Mouse (Mus musculus): ENCODE measurements at regions not wholly inside any gene's neighbourhood (a gene's known extent, or its start where the extent isn't known, plus 50 kb on each side); places are given as distances from the start of the nearest gene placed in this dataset.
A peak's percentile ranks its signal among the peaks of the same experiment; 100 is the strongest.
"Not testable (repeated sequence)": the region's sequence is repeated elsewhere in the genome, so short reads cannot be mapped to it uniquely, and the experiment has no call there.

- Histone ChIP-seq H3K9me3 (replicated peaks) (no peaks in the 10 kb centered on the region), H3K4me1 (peaks cover 33% of the 10 kb centered on the region), H3K27me3 (no peaks in the 10 kb centered on the region), H3K27ac (peak overlapping the region; percentile 32; the same call in 1 of the 2 replicates), H3K4me3 (peak overlapping the region; percentile 48), H3K36me3 (ENCODE audit: poor library complexity, severe bottlenecking) (no peaks in the 10 kb centered on the region), H3K9ac (peak overlapping the region; percentile 74), H3K4me2 (peak overlapping the region; percentile 88)
- peak; percentile 78 for ATAC-seq
- under 1% methylated on average over 5 of the region's 5 CpGs for WGBS
Measured at GRCm38 (mm10) chr17:9168411-9168810, 180.3 kb downstream of the 1700010I14Rik start.

- Histone ChIP-seq H3K36me3 (ENCODE audit: poor library complexity, severe bottlenecking) (no peaks in the 10 kb centered on the region), H3K27ac (0 out of 2 replicates have a peak overlapping the region, but pooled peaks have one; percentile 1), H3K4me1 (peaks cover 33% of the 10 kb centered on the region), H3K9me3 (replicated peaks) (no peaks in the 10 kb centered on the region), H3K27me3 (no peaks in the 10 kb centered on the region), H3K4me2 (peak overlapping the region; percentile 1; the same call in 1 of the 2 replicates), H3K4me3 (no peak overlapping the region), H3K9ac (no peak overlapping the region)
- 15% methylated on average over 11 of the region's 11 CpGs for WGBS
- no peak for ATAC-seq
Measured at GRCm38 (mm10) chr17:9169371-9169770, 181.2 kb downstream of the 1700010I14Rik start.

GRCm38 (mm10) chr17:9197160-9197559 lies 209.0 kb downstream of the 1700010I14Rik start:
- H3K27ac ChIP-seq: no peak overlapping the region
- no peak overlapping the region for H3K4me3 ChIP-seq
- no peaks in the 10 kb centered on the region for H3K4me1 ChIP-seq
- H3K9me3 ChIP-seq (replicated peaks): no peaks in the 10 kb centered on the region
- H3K36me3 ChIP-seq (ENCODE audit: poor library complexity, severe bottlenecking): no peaks in the 10 kb centered on the region
- H3K9ac ChIP-seq: no peak overlapping the region
- ATAC-seq: no peak
- no peaks in the 10 kb centered on the region for H3K27me3 ChIP-seq
- WGBS: 87% methylated on average over 5 of the region's 5 CpGs
- no peak overlapping the region for H3K4me2 ChIP-seq

GRCm38 (mm10) chr17:9200386-9200785 lies 212.3 kb downstream of the 1700010I14Rik start:
- 93% methylated on average over 7 of the region's 7 CpGs for WGBS
- Histone ChIP-seq H3K27ac (no peak overlapping the region), H3K4me3 (no peak overlapping the region), H3K9me3 (replicated peaks) (no peaks in the 10 kb centered on the region), H3K4me1 (no peaks in the 10 kb centered on the region), H3K27me3 (no peaks in the 10 kb centered on the region), H3K9ac (no peak overlapping the region), H3K36me3 (ENCODE audit: poor library complexity, severe bottlenecking) (no peaks in the 10 kb centered on the region), H3K4me2 (no peak overlapping the region)
- ATAC-seq: no peak

GRCm38 (mm10) chr17:9202496-9202895 lies 214.4 kb downstream of the 1700010I14Rik start:
- H3K4me3 ChIP-seq: no peak overlapping the region
- 0% methylated on average over 2 of the region's 2 CpGs for WGBS
- ATAC-seq: no peak
- H3K9me3 ChIP-seq (replicated peaks): no peaks in the 10 kb centered on the region
- H3K4me2 ChIP-seq: no peak overlapping the region
- H3K36me3 ChIP-seq (ENCODE audit: poor library complexity, severe bottlenecking): no peaks in the 10 kb centered on the region
- H3K27ac ChIP-seq: no peak overlapping the region
- H3K27me3 ChIP-seq: no peaks in the 10 kb centered on the region
- no peaks in the 10 kb centered on the region for H3K4me1 ChIP-seq
- no peak overlapping the region for H3K9ac ChIP-seq

GRCm38 (mm10) chr17:9210626-9211025 lies 211.2 kb upstream of the Gm17728 start:
- H3K4me2 ChIP-seq: no peak overlapping the region
- no peaks in the 10 kb centered on the region for H3K36me3 ChIP-seq (ENCODE audit: poor library complexity, severe bottlenecking)
- no peak overlapping the region for H3K4me3 ChIP-seq
- no peaks in the 10 kb centered on the region for H3K9me3 ChIP-seq (replicated peaks)
- 58% methylated on average over 2 of the region's 2 CpGs for WGBS
- H3K27ac ChIP-seq: no peak overlapping the region
- H3K9ac ChIP-seq: no peak overlapping the region
- ATAC-seq: no peak
- no peaks in the 10 kb centered on the region for H3K27me3 ChIP-seq
- H3K4me1 ChIP-seq: no peaks in the 10 kb centered on the region

- Histone ChIP-seq H3K4me3 (no peak overlapping the region), H3K4me2 (no peak overlapping the region), H3K4me1 (0 out of 2 replicates have a peak, but pooled peaks cover 2% of the 10 kb centered on the region), H3K9ac (no peak overlapping the region), H3K27ac (no peak overlapping the region), H3K27me3 (no peaks in the 10 kb centered on the region), H3K9me3 (replicated peaks) (no peaks in the 10 kb centered on the region), H3K36me3 (ENCODE audit: poor library complexity, severe bottlenecking) (no peaks in the 10 kb centered on the region)
- 77% methylated on average over 4 of the region's 4 CpGs for WGBS
- ATAC-seq: no peak
Measured at GRCm38 (mm10) chr17:9223097-9223496, 198.8 kb upstream of the Gm17728 start.

- Histone ChIP-seq H3K36me3 (ENCODE audit: poor library complexity, severe bottlenecking) (no peaks in the 10 kb centered on the region), H3K9ac (no peak overlapping the region), H3K4me3 (no peak overlapping the region), H3K27me3 (no peaks in the 10 kb centered on the region), H3K4me1 (0 out of 2 replicates have a peak, but pooled peaks cover 2% of the 10 kb centered on the region), H3K4me2 (no peak overlapping the region), H3K27ac (no peak overlapping the region; the same call in 1 of the 2 replicates), H3K9me3 (replicated peaks) (no peaks in the 10 kb centered on the region)
- WGBS: 69% methylated on average over 10 of the region's 10 CpGs
- no peak for ATAC-seq
Measured at GRCm38 (mm10) chr17:9227872-9228575, 193.8 kb upstream of the Gm17728 start.

- Histone ChIP-seq H3K4me2 (no peak overlapping the region), H3K27me3 (no peaks in the 10 kb centered on the region), H3K4me3 (no peak overlapping the region), H3K4me1 (no peaks in the 10 kb centered on the region), H3K27ac (no peak overlapping the region), H3K36me3 (ENCODE audit: poor library complexity, severe bottlenecking) (no peaks in the 10 kb centered on the region), H3K9me3 (replicated peaks) (no peaks in the 10 kb centered on the region), H3K9ac (no peak overlapping the region)
- no peak for ATAC-seq
- 70% methylated on average over 6 of the region's 6 CpGs for WGBS
Measured at GRCm38 (mm10) chr17:9235141-9235571, 186.7 kb upstream of the Gm17728 start.

- Histone ChIP-seq H3K4me2 (no peak overlapping the region), H3K9me3 (replicated peaks) (no peaks in the 10 kb centered on the region), H3K27ac (no peak overlapping the region), H3K27me3 (no peaks in the 10 kb centered on the region), H3K36me3 (ENCODE audit: poor library complexity, severe bottlenecking) (no peaks in the 10 kb centered on the region), H3K4me1 (peaks cover 4% of the 10 kb centered on the region; the same call in 1 of the 2 replicates), H3K4me3 (no peak overlapping the region), H3K9ac (no peak overlapping the region)
- 46% methylated on average over 5 of the region's 5 CpGs for WGBS
- no peak for ATAC-seq
Measured at GRCm38 (mm10) chr17:9258646-9259170, 163.2 kb upstream of the Gm17728 start.

GRCm38 (mm10) chr17:9268776-9269175 lies 153.1 kb upstream of the Gm17728 start:
- H3K27me3 ChIP-seq: no peaks in the 10 kb centered on the region

GRCm38 (mm10) chr17:9278046-9278445 lies 143.8 kb upstream of the Gm17728 start:
- WGBS: 41% methylated on average over 3 of the region's 3 CpGs
- H3K27me3 ChIP-seq: not testable (repeated sequence)

More at GRCm38 (mm10) chr17:9268776-9269175, 153.1 kb upstream of the Gm17728 start:
- no peak overlapping the region for H3K27ac ChIP-seq
- H3K9ac ChIP-seq: no peak overlapping the region
- H3K36me3 ChIP-seq (ENCODE audit: poor library complexity, severe bottlenecking): no peaks in the 10 kb centered on the region
- H3K9me3 ChIP-seq (replicated peaks): no peaks in the 10 kb centered on the region
- no peak for ATAC-seq
- no peak overlapping the region for H3K4me2 ChIP-seq
- 79% methylated on average over 3 of the region's 3 CpGs for WGBS
- H3K4me3 ChIP-seq: no peak overlapping the region
- H3K4me1 ChIP-seq: no peaks in the 10 kb centered on the region

More at GRCm38 (mm10) chr17:9278046-9278445, 143.8 kb upstream of the Gm17728 start:
- not testable (repeated sequence) for H3K27ac ChIP-seq; ATAC-seq; H3K9me3 ChIP-seq (replicated peaks); H3K4me2 ChIP-seq; H3K9ac ChIP-seq; H3K4me3 ChIP-seq; H3K4me1 ChIP-seq; H3K36me3 ChIP-seq (ENCODE audit: poor library complexity, severe bottlenecking)

Measured in forebrain, embryonic 13.5 days (tissue).